Mouse (Mus musculus) naive thymus-derived CD4-positive, alpha-beta T cell, adult 2 months (primary cell): ENCODE measurements around the gene Capn12.
A peak's percentile ranks its signal among the peaks of the same experiment; 100 is the strongest.

Source experiments
- DNase-seq: peaks from one replicate; pipeline ENCODE4 v3.0.0-alpha.2; 2011; ENCODE audit warnings: low read depth

Capn12 gene

DNA sequence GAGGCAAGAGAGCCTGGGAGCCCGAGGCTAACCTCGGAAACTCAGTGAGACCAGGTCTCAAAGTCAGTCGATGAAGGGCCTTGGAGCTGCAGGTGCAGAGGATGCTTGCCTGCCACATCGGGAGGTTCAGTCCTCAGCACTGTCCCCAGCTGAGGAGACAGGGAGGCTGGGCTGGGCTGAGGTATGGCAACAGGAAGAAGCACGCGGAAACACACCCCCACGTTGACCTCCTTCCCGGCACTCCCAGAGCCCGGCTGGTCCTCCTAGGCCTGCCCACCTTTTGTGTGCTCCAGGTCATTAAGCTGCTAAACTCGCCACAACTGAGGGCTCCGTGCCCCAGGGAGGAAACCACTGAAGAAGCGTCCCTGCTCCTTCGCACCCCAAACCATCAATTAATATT lies at the start of gene Capn12:
Capn12 (plus strand) TSS at position 224 of the 400 bp plus-strand sequence.
- DNase-seq, result no peak

- no peak for DNase-seq
These were observed 49.1 kb upstream of the Capn12 start for GRCm38 (mm10) chr7:28832137-28832536.

DNA sequence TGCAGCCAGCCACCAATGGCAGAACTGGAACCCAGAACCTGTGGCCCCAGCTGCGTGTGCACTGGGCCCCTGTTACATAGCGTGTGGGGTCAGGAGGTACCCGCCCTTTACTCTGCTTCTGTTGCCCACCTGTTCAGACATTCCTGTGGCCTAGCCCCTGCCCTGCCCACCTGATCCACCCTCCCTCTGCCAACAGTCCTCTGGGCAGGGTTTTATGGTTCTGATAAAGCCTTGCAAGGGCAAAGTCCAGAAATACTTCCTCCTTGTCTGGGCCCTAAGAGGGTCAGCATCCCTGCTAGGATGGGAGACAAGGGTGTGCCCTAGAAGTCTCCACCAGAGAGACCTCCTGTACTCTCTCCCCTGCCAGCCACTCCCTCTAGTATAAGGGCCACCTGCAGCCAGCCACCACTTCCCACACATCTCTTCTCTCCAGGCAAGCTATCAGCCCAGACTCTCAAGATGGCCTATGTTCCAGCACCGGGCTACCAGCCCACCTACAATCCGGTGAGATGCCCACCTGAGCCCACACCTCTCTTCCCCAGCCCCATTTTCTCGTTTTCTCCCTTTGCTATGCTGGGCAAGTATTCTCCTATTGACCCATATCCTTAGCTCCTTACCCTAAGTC lies 47.4 kb upstream of the Capn12 start, which contains the start of gene Lgals4:
Lgals4 (plus strand) TSS at position 132 of the 625 bp plus-strand sequence.
- DNase-seq, result no peak

GRCm38 (mm10) chr7:28836936-28837335 lies 44.3 kb upstream of the Capn12 start:
- DNase-seq, result no peak

- DNase-seq, result no peak
These were observed 42.9 kb upstream of the Capn12 start for GRCm38 (mm10) chr7:28838331-28838730.

DNA sequence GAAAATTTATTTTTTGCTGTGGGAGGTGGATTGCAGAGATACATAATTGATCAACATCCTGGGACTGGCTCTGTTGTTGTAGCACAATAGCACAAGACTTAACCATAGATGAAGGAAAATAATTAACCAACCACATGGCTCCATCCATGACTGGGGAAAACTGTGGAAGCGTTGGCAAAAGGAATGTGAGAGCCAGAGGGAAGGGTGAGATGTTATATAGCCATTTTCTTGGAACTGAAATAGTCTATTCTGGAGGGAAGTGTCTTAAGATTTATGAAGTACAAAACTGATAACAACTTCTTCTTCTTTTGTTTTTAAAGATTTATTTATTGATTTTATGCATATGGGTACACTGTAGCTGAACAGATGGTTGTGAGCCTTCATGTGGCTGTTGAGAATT lies 33.9 kb upstream of the Capn12 start:
- no peak for DNase-seq

GRCm38 (mm10) chr7:28849700-28850236 lies 31.5 kb upstream of the Capn12 start:
- no peak for DNase-seq

DNA sequence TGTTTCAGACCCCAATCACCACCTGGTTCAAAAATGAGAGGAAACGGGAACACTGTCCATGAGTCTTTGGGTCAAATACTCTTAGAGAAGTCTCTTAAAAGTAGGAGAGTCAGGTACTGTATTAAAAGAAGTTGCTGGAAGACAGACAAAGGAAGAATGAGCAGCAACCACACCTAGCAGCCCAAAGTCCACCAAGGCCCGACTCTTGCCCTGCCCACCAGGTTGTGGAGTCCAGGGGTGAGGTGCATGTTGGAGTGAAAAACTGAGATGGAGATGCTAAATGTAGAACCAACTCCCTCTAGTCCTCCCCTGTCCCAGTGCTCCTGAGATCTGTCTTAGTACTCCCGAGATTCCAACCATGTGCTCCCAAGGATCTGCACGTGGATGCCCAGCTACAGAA lies 30.6 kb upstream of the Capn12 start:
- DNase-seq, result no peak

DNA sequence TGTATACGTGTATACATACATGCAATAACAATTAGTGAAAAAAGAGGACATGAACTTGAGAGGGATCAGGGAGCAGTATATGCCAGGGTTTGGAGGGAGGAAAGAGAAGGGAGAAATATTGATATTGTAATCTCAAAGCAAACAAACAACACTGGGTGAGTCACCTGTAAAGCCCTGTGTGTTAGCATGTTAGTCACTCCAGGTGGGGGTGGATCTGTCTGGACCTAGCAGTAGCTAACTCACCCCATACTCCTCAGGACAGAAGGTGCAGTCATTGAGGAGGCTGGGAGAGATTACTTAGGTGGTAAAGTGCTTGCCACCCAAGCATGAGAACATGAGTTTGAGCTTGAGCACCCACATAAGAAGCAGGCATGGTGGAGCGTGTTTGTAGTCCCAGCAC lies 21.3 kb upstream of the Capn12 start:
- DNase-seq, result no peak

DNA sequence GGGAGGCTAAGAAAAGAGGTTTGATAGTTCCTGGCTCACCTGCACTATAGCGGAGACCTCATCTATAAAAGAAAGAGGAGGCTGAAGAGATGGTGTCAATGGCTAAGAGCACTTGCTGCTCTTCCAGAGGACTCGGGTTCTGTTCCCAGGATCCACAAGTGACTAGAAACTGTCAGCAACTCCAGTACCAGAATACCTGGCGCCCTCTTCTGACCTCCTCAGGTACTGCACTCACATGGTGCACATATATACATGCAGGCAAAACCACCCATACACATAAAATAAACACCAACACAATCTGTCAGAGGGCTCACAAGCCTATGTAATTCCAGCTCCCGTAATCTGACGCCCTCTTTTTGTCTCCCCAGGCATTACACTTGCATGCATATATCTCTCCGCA lies 20.3 kb upstream of the Capn12 start:
- peak; percentile 51 for DNase-seq

- DNase-seq, result no peak
These were observed 18.3 kb upstream of the Capn12 start for GRCm38 (mm10) chr7:28862817-28863499.

DNA sequence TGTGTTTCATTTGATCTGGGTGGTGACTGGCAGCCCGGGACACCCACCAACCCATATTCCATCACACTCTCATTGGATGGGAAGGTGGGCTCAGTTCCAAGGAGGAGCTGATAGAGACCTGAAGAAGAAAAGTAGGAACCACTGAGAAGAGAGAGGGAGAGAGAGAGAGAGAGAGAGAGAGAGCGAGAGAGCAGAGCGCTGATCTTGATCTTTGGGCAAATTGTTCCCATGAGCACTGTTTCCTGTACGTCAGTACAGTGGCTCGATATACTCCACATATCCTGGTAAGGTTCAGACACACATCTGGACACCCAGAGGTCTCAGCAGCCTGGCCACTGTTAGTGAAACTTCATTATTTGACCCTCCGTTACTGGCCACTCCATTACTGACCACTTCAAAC lies 17.7 kb upstream of the Capn12 start, which contains the start of gene Lgals7:
Lgals7 (plus strand) TSS at position 314 of the 400 bp plus-strand sequence.
- peak; percentile 46 for DNase-seq

GRCm38 (mm10) chr7:28864288-28864750 lies 16.9 kb upstream of the Capn12 start:
- no peak for DNase-seq

DNA sequence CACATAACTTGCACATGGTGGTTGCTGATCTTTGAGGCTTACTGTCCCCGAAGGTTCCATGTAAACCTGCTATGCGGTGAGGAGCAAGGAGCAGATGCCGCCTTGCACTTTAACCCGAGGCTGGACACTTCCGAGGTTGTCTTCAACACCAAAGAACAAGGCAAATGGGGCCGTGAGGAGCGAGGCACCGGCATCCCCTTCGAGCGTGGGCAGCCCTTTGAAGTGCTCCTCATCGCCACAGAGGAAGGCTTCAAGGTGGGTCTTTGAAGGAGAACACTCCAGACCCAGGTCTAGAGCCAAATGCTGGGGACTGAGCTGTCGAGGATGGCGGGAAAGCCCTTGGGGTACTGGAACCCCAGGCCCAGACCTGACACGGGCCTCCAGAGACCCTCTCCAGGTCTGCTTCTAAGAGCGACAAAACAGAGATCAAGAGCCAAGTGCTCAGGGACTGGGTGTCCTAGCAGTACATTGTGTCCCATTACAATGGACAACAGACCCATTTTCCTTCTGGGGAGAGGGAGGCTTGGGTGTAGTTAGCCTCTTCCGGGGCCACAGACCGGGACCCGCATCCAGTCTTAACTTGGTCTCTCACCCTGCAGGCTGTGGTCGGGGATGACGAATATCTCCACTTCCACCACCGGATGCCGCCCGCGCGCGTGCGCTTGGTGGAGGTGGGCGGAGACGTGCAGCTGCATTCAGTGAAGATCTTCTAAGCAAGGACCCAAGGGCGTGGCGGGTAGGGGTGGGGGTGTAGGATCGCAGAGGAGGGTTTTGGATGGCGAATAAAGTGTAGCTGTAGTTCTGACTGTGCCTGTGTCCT lies 15.5 kb upstream of the Capn12 start:
- DNase-seq, result peak; percentile 98

DNA sequence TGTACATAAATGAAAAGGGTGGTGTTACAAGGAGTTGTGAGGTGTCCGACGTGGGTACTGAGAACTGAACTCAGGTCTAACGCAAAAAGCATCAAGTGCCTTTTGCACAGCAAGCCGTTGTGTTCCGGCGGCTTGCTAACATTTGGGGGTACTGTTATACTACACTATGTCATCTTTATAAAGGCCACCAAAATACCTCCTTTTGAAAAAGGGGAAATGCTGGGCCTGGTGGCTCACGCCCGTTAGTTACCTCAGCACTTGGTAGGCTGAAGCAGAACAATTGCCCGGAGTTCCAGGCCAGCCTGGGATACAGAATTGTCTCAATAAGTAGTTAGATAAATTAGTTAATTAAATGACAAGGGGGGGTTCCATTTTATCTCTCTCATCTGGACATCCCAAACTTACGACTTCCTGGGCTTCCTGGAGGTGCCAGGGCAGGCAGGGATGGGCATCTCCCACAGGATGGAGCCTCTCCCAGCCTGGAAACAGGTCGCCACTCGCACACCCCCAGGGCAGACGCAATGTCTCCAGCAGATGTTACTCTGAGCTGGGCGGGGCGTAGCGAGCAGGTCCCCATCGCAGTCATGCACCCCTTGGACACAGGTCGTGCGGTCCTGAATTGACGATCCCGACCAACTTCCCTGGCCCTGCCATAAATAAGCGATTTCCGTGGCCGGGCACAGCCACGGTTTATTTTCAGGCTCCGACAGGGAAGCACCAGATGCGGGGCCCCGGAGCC lies 14.3 kb upstream of the Capn12 start:
- peak; percentile 45 for DNase-seq

DNA sequence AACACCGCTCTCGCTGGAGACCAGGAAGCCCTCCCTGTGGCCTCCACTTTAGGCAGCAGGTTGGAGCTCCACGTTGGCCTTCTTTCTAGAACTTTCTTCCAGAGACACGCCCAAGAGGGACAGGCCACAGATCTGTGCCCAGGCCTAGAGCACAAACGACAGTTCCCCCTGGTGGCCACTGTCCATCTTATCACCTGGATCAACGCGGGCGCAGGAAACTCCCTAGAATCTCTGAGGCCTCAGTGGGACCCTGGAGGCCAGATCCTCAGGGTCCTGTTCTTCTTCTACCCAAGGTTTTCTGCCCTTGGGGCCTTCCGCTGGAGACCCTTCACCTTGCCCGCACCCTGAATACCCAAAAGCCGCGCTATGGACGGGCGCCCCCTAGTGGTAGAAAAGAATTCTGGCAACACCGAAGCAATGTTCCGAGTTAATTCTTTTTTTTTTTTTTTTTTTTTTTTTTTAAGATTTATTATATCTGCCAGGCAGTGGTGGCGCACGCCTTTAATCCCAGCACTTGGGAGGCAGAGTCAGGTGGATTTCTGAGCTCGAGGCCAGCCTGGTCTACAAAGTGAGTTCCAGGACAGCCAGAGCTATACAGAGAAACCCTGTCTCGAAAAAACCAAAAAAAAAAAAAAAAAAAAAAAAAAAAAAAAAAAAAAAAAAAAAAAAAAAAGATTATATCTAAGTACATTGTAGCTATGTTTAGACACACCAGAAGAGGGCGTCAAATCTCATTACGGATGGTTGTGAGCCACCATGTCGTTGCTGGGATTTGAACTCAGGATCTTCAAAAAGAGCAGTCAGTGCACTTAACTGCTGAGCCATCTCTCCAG lies 13.5 kb upstream of the Capn12 start:
- peak; percentile 93 for DNase-seq

- DNase-seq, result no peak
These were observed 10.1 kb upstream of the Capn12 start for GRCm38 (mm10) chr7:28870901-28871664.

- DNase-seq, result no peak
These were observed 6.7 kb upstream of the Capn12 start for GRCm38 (mm10) chr7:28874565-28874964.

DNA sequence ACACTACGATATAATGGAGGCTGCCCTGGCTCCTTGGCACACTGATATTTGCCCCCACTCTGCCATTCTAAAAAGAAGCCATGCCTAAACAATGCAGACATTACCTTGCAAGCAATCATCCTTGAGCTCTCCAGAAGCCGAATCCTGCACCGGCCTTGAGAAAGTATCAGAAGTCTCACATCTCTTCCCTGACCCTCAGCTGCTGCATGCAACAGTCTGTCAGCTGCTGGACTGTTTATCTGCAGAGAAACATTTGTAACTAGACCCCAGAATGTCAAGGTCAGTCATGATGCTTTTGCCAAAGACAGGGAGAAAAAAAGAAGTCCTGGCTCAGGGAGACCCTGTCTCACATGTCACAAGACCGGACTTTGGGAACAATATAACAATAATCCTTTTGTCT lies 5.1 kb upstream of the Capn12 start:
- DNase-seq, result no peak

GRCm38 (mm10) chr7:28877155-28877554 lies 4.1 kb upstream of the Capn12 start:
- no peak for DNase-seq
